Mouse (Mus musculus) intestine, postnatal 0 days (tissue): ENCODE results near the gene Tmf1. TPM values are rescaled to one million over a fixed set of nuclear protein-coding genes. Genes with fewer than 3 reads are reported as not detected.
A peak's percentile ranks its signal among the peaks of the same experiment; 100 is the strongest.

ENCODE experiments used
- ATAC-seq: fragments of 200-750 bp; cut with Nextera tagmentation; 2 replicates; pipeline ENCODE4 v1.8.0; 2017; ENCODE audit warnings: mild to moderate bottlenecking, moderate TSS enrichment, moderate library complexity
- H3K27ac ChIP-seq: fragments of 300-500 bp; sonication (generic); 2 replicates; pipeline ENCODE4 v1.5.1; 2014; ENCODE audit warnings: mild to moderate bottlenecking, low read depth, low read length, moderate library complexity
- H3K27me3 ChIP-seq: fragments of 300-500 bp; sonication (generic); replicated peaks from 2 replicates; pipeline ENCODE4 v1.6.1; 2014; ENCODE audit warnings: low read length, mixed read lengths; ENCODE audit not compliant: control insufficient read depth, insufficient read depth
- H3K36me3 ChIP-seq: fragments of 300-500 bp; sonication (generic); 2 replicates; pipeline ENCODE4 v1.6.1; 2014; ENCODE audit warnings: mild to moderate bottlenecking, moderate library complexity; ENCODE audit not compliant: control insufficient read depth, insufficient read depth
- H3K4me1 ChIP-seq: fragments of 300-500 bp; sonication (generic); replicated peaks from 2 replicates; pipeline ENCODE4 v1.6.1; 2014; ENCODE audit warnings: antibody characterized with exemption, low read length, mixed read lengths; ENCODE audit not compliant: control insufficient read depth, insufficient read depth
- H3K4me2 ChIP-seq: fragments of 300-500 bp; sonication (generic); replicated peaks from 2 replicates; pipeline ENCODE4 v1.6.1; 2014; ENCODE audit warnings: low read depth, mild to moderate bottlenecking, moderate library complexity
- H3K4me3 ChIP-seq: fragments of 300-500 bp; sonication (generic); 2 replicates; pipeline ENCODE4 v1.5.1; 2014; ENCODE audit warnings: low read depth, low read length
- H3K9ac ChIP-seq: fragments of 300-500 bp; sonication (generic); 2 replicates; pipeline ENCODE4 v1.6.1; 2014; ENCODE audit warnings: mild to moderate bottlenecking, low read depth, low read length
- H3K9me3 ChIP-seq: fragments of 300-500 bp; sonication (generic); 2 replicates; pipeline ENCODE4 v1.6.1; 2016; ENCODE audit warnings: mixed run types; ENCODE audit not compliant: control insufficient read depth
- CTCF ChIP-seq: sonication (generic); IDR thresholded peaks from 2 replicates; pipeline ENCODE4 v1.5.1; 2016; ENCODE audit warnings: low read depth, mild to moderate bottlenecking, control low read depth, antibody characterized with exemption, moderate library complexity
- WGBS: fragments of 180-500 bp; shearing (Covaris S2); extraction: QIAGEN DNeasy Blood & Tissue Kit; methylation state at CpG from one replicate; pipeline ENCODE4 v1.1.7; 2014; 5-methylcytosine and 5-hydroxymethylcytosine counted together
- polyA plus RNA-seq: library from polyadenylated mRNA; unstranded; fragments of >200 nt; fragmentation: Nextera tagmentation; extraction: Ambion mirVana; gene quantifications from 2 replicates; pipeline ENCODE4 v1.2.1, GENCODE M21; 2015

The Tmf1 gene
- 42.1 and 46.0 TPM in 2 replicates for polyA plus RNA-seq

DNA sequence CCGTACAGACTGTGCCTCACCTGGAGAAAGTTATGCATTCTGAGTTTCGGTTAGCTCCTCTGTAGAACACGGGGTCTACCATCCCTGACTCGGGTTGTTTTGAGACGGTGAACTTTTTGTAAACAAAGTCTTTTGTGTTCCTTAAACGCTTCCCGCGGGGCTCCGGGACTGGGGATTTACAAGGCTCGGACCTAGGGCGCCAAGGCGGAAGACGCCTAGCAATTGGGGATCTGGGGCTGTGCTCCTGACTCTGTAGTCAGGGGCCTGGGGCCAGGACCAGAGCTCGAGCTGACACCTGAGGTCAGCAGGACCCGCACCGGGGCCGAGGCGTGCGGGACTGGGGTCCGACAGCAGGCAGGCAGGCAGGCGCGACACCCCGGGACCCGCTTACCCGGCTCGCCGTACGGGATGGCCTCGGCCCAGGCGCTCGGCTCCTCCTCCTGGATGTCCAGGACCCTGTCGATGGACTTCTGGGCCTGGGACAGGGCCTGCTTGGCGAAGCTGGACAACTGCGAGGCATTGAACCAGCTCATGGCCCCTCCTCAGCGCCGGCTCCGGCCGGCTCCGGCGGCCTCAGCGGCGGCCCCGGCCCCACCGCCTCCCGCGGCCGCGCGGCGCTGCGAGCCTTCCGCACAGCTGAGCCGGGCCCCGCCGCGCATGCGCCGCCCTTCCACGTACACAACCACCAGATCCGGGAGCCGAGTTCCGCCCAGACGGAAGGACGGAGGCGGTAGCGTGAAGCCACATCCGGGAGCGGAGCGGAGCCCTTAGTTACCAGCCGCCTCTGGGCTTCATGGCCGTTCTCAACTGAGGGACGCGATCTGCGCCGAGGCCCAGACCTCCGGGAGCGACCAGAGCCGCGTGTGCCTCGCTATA, at the start of gene Tmf1:
TSS of gene Tmf1 (minus strand) at position 632 of the 876 bp plus-strand sequence.
- Histone ChIP-seq H3K36me3 (peaks cover 9% of the 10 kb centered on the region; the same call in 1 of the 2 replicates), H3K4me1 (peaks cover 3% of the 10 kb centered on the region; the same call in 1 of the 2 replicates), H3K4me2 (peak within 1 kb of the TSS; percentile 76), H3K9ac (peak within 1 kb of the TSS; percentile 97), H3K9me3 (no peaks in the 10 kb centered on the region), H3K4me3 (peak within 1 kb of the TSS; percentile 76), H3K27ac (peak within 1 kb of the TSS; percentile 92), H3K27me3 (no peaks in the 10 kb centered on the region)
- 0 out of 2 replicates have a peak, but pooled peaks have one; percentile 2 for TF ChIP-seq CTCF
- under 1% methylated on average over 80 of the region's 80 CpGs for WGBS
- peak; percentile 99 for ATAC-seq

DNA sequence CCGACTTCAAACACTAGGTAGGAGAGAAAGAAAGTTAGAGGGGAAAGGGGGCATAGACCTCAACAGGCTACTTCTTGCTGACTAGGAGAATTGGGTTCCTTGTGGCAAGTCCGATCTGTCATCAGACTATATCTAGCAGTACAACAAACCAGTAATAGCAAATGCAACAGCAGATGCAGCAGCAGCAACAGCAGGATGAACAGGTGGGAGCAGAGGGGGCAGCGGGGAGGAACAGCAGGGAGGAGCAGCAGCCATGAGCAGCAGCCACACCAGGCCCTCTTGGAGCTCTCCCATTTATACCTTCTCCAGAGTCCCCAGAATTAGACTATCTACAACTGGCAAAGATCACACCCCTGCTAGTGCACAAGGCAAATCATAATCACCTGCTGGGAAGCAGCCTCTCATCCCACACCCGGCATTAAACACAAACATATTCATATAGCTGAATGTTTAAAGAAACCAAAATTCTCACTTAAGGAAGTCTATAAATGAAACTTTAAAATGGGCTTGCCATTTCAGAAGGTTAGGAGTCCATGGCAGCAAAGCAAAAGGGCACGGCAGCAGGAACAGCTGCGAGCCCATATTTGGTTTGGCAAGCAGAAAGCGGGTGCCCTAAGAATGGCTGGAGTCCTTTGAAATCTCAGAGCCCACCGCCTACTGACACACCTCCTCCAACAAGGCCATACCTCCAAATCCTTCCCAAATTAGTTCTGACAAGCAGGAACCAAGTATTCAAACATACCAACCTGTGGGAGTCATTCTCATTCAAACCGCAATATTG, 48.3 kb upstream of the Tmf1 start:
- H3K4me3 ChIP-seq: no peak overlapping the region
- WGBS: 96% methylated on average over 9 of the region's 9 CpGs
- no peak overlapping the region for H3K27ac ChIP-seq
- H3K27me3 ChIP-seq: no peaks in the 10 kb centered on the region
- no peaks in the 10 kb centered on the region for H3K9me3 ChIP-seq
- ATAC-seq: no peak
- H3K36me3 ChIP-seq: peaks cover 32% of the 10 kb centered on the region
- H3K4me2 ChIP-seq: no peak overlapping the region
- H3K4me1 ChIP-seq: no peaks in the 10 kb centered on the region; the same call in 1 of the 2 replicates
- H3K9ac ChIP-seq: no peak overlapping the region
- no peak for TF ChIP-seq CTCF

DNA sequence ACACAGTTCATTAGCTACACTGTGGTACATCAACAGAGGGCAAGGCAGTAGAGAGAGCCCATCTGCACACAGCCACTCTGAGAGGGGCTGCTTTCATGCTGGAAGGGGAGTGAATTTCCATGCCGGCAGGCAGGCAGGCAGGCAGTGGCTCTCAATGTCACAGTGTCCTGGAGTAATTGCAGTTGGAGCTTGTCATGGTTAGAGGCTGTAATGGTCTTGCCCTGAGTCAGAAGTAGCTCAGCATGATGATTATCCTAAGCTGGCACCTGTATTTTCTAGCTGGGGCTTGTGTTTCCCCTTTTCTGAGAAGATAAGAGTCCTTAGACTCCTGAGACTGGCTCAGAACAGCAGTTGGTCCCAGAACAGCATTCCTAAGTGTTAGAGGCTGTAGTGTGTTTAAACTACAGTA, 47.2 kb upstream of the Tmf1 start:
- Histone ChIP-seq H3K27ac (no peak overlapping the region), H3K4me3 (no peak overlapping the region), H3K36me3 (peaks cover 27% of the 10 kb centered on the region), H3K9me3 (no peaks in the 10 kb centered on the region), H3K27me3 (no peaks in the 10 kb centered on the region), H3K4me2 (no peak overlapping the region), H3K4me1 (no peaks in the 10 kb centered on the region; the same call in 1 of the 2 replicates), H3K9ac (no peak overlapping the region)
- 83% methylated on average over 1 of the region's 1 CpGs for WGBS
- no peak for TF ChIP-seq CTCF
- no peak for ATAC-seq

DNA sequence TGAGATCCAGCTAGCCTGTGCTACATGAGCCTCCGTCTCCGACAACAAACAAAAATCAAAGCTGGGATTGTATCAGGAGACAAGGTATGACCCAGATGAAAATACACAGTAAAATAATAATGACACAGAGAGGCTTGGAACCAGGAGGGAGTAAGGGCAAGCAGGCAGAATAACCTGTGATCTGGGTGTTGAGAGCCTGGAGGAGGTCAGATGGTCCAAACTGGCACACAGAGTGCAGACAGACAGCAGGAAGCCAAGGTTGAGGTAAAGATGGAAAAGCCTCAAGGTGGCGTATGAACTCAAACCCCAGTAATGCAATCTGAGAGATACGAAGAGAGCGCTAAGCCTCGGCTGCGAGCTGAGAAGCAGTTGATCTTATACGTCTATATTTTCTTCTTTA, 45.6 kb upstream of the Tmf1 start:
- WGBS: 96% methylated on average over 8 of the region's 8 CpGs

DNA sequence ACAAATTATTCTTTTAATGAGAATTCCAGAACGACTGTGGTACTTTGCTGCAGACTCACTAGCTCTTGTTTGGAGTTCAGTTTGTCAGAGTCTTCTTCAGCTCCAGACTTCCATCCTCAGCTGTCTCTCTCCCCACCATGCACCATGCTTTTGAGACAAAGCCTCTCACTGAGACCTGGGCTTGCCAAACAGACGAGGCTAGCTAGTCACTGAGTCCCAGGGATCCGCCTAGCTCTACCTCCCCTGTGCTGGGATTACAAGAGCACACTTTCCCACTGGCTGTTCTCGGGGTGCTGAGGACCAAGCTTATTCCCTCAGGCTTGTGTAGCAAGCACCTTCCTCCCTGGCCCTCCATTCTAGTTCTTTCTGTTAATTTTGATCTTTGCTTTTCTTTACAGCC, 44.6 kb upstream of the Tmf1 start:
- H3K4me3 ChIP-seq: no peak overlapping the region
- H3K4me1 ChIP-seq: no peaks in the 10 kb centered on the region; the same call in 1 of the 2 replicates
- peaks cover 16% of the 10 kb centered on the region; the same call in 1 of the 2 replicates for H3K36me3 ChIP-seq
- H3K4me2 ChIP-seq: no peak overlapping the region
- H3K27ac ChIP-seq: no peak overlapping the region
- 77% methylated on average over 4 of the region's 4 CpGs for WGBS
- no peak for ATAC-seq
- H3K9me3 ChIP-seq: no peaks in the 10 kb centered on the region
- no peaks in the 10 kb centered on the region for H3K27me3 ChIP-seq
- TF ChIP-seq CTCF: no peak
- H3K9ac ChIP-seq: no peak overlapping the region

More for the DNA sequence above, 45.6 kb upstream of the Tmf1 start:
- no peak overlapping the region for H3K9ac ChIP-seq
- no peak for ATAC-seq
- no peak overlapping the region for H3K4me3 ChIP-seq
- H3K4me1 ChIP-seq: no peaks in the 10 kb centered on the region; the same call in 1 of the 2 replicates
- no peak for TF ChIP-seq CTCF
- no peaks in the 10 kb centered on the region for H3K27me3 ChIP-seq
- H3K27ac ChIP-seq: no peak overlapping the region
- H3K36me3 ChIP-seq: peaks cover 14% of the 10 kb centered on the region; the same call in 1 of the 2 replicates
- H3K9me3 ChIP-seq: no peaks in the 10 kb centered on the region
- no peak overlapping the region for H3K4me2 ChIP-seq

DNA sequence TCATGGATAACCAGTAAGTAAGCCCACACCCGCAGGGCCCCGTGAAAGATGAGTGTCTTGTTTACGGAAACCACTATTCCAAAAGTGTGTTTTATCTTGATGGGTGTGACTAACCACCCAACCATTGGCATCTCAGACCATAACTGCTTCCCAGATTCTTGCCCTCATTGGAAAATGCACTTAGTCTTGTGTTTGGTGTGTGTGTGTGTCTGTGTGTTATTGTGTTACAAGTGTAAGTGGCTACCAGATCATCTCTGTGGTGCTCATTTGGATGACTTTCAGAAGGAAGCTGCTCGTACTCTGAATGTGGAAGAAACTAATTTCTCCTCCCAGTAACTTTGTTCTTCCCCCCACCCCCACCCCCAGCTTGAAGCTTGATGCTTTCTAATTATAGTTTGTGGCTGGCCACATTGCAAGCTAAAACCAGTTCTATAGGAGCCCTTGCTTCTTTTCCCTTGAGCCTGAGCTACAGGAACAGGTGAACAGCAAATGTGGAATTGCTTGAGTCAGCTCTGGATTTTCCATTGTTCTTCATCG, 44.1 kb upstream of the Tmf1 start:
- 44% methylated on average over 5 of the region's 5 CpGs for WGBS
- Histone ChIP-seq H3K9ac (no peak overlapping the region), H3K4me3 (no peak overlapping the region), H3K27ac (no peak overlapping the region), H3K4me1 (no peaks in the 10 kb centered on the region; the same call in 1 of the 2 replicates), H3K4me2 (no peak overlapping the region), H3K36me3 (peaks cover 16% of the 10 kb centered on the region; the same call in 1 of the 2 replicates), H3K27me3 (no peaks in the 10 kb centered on the region), H3K9me3 (no peaks in the 10 kb centered on the region)
- ATAC-seq: no peak
- no peak for TF ChIP-seq CTCF
